Mouse (Mus musculus) ES-E14 (cell line): ENCODE results near the gene Nhlh1.

Source experiments
- CHD2 ChIP-seq: IDR thresholded peaks from 2 replicates; pipeline ENCODE4 v1.6.1; 2014; ENCODE audit warnings: mild to moderate bottlenecking, low read depth, low read length, inconsistent platforms
- MAFK ChIP-seq: IDR thresholded peaks from 2 replicates; pipeline ENCODE4 v1.6.1; 2014; ENCODE audit warnings: mild to moderate bottlenecking, low read depth, low read length, inconsistent platforms; ENCODE audit not compliant: insufficient read depth
- ZC3H11A ChIP-seq: IDR thresholded peaks from 2 replicates; pipeline ENCODE4 v1.6.1; 2012; ENCODE audit warnings: low read depth, mild to moderate bottlenecking, inconsistent platforms, low read length, borderline replicate concordance
- ZNF384 ChIP-seq: IDR thresholded peaks from 2 replicates; pipeline ENCODE4 v1.6.1; 2012; ENCODE audit warnings: low read depth, low read length, inconsistent platforms

GRCm38 (mm10) chr1:172028394-172029275 lies 28.7 kb downstream of the Nhlh1 start, which contains the start of gene Vangl2:
- TF ChIP-seq ZNF384, result no peak
- TF ChIP-seq CHD2, result no peak
- no peak for TF ChIP-seq MAFK
- TF ChIP-seq ZC3H11A, result no peak
